Mouse (Mus musculus) layer of hippocampus, adult 9-11 months (tissue): ENCODE measurements around the gene Rere.

Source experiments
- DNase-seq: peaks from one replicate; pipeline ENCODE4 v3.0.0; 2022

Rere gene

GRCm38 (mm10) chr4:150438621-150439020 is 157.2 kb downstream of the Rere start:
- no peak for DNase-seq

DNA sequence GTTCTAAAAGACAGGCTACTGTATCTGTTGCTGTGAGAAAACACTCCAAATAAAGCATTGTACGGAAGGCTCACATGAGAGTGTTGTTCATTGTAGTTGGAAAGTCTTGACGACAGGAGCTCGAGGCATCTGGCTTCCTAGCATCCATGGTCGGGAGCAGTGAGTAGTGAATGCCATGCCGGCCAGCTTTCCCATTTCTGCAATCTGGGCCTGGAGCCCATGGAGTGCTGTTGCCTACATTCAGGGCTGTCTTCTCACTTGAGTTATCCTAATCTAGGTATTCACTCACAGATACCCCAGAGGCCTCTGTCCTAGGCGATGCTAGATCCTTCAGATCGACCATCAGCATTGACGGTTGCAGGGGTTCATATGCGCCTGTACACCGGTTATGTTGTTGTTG is 160.5 kb downstream of the Rere start:
- peak; percentile 64 for DNase-seq

DNA sequence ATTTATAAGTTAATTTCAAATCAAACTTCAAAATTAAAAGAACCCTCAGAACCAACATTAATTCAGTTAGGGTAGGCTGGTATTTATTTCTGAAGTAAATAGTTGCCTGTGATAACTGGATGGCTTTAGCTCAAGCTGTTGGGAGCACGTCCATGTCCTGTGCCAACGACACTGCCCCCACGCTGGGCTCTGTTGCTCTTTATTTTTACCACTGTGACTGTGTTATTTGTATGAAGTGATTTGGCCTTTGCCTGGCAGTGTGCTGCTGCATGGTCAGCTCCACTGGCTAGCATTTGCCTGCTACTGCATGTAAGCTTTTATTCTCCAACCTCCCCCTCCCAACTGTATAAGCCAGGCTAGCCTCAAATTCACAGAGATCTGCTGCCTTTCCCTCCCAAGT is 162.6 kb downstream of the Rere start:
- no peak for DNase-seq

DNA sequence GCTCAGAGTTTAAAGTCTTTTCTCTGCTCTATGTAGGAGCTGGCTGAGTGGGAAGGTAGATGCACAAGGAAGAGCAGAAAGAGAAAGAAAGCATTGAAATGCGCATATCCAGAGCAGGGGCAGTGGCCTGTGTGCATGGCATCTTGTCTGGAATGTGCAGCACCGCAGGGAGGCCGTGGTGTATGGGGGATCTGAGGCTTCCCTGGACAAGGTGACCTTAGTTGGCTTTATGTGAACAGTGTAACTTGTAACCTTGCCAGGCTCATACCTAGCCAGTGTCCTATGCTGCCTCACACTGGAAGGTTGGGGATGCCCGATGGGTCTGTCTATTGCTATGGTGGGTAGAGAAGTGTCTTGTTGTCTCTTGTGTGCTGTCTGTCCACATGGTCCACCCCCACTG is 165.2 kb downstream of the Rere start:
- DNase-seq: no peak

- no peak for DNase-seq
These were observed 166.1 kb downstream of the Rere start for GRCm38 (mm10) chr4:150447517-150447916.

DNA sequence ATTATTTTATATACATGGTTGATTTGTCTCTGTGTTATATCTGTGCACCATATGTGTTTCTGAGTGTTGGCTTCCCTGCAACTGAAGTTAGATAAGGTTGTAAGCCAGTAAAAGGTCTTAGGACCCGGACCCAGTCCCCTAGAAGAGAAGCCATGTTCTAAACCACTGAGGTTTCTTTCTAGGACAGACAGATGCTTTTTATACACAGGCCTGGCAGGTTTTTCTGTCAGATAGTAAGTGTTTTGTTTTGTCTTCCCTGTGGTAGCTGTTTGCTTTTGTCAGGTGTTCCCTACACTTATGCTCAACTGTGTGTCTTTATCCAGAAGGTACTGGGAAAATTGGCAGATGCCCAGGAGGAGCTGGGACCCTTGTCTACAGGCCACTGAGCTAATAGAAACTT is 167.0 kb downstream of the Rere start:
- no peak for DNase-seq

DNA sequence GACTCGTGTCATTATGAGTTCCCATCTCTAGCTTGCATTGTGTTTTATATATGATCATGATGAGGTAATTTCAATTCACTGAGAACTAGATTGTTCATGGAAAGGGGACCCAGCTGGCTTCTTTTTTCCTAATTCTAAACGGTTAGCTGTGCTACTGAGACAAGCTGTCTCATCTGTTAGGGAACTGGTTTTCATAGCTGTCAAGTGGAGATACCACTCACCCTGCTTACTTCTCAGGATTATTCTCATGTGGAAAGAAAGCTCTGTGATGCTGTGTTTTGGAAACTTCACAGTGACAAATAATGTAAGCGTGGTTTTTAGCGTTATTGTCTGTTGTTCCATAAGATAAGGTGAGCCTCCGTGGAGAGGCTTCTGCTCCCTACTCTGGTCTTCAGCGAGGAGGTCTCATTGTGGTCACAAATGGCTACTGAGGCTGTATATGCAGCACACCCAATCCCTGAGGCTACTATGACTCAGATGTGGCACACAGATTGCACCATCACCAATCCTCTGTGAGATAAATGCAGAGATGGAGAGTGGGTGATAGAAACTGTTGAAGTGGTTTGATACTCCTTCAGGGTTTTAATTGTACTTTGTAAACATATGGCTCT is 168.7 kb downstream of the Rere start:
- DNase-seq: no peak

DNA sequence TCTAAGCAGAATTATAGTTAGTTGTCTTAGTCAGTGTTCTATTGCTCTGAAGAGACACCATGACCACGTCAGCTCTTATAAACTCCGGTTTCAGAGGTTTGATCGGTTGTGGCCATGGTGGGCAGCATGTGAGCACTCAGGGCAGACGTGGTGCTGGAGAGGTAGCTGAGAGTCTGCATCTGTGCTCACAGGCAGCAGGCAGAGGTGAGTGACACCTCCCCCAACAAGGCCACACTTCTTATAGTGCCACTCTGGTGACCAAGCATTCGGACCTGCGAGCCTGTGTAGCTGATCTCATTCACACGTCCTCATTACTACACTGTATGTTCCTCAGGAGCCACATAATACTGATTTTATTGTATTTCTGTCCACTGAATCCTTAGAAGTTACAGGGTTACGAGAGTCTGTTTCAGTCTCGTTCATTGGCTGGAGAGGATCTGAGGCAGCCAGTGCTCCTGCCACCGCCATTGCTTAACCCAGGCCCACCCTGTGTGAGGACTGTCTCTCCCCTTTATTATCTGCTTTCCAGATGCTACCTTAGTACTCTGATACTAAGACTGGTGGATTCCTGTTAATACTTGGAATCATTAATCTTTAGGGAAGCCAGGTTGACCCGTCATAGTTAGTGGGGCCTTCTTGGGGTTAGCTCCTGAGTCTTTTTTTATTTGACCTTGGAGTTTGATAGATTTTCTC is 170.9 kb downstream of the Rere start:
- DNase-seq: no peak

- no peak for DNase-seq
These were observed 173.3 kb downstream of the Rere start for GRCm38 (mm10) chr4:150454571-150455306.

GRCm38 (mm10) chr4:150455750-150456149 is 174.3 kb downstream of the Rere start:
- DNase-seq: no peak

DNA sequence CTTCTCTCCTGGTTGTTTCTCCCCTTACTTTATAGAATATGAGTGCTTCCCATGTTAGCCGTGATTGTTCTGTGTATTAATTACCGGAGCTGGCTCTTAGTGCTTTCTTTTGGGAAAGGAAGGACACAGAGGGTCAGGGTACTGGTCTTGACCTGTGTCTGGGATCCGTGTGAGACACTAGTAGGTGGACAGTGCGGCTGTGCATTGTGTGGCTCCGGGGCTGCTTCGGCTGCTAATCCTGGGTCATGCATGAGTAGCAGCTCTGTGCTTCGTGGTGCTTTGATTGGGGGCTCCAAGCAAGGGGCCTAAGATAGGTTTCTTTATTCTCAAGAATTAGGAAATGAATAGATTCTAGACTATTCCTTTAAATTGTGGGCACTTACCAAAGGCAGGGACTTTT is 175.0 kb downstream of the Rere start:
- no peak for DNase-seq

DNA sequence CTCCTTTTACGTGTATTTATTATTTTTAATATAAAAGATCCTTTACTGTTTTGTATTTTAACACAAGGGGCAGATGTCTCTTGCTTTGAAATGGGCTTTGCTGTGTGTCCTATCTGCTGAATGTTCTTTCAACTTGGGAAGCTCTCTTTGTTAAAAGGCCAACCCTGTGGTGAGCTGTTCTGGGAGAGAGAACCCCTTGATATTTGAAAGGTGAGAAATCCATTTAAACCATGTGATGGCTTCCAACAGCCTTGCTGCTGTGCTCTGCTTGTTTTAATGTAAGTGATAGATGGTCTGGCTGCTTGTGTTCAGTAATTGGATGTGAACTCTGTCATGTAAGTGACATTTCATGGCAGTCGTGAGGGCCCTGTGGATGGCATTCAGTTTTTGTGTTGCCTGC is 175.4 kb downstream of the Rere start:
- DNase-seq: no peak

DNA sequence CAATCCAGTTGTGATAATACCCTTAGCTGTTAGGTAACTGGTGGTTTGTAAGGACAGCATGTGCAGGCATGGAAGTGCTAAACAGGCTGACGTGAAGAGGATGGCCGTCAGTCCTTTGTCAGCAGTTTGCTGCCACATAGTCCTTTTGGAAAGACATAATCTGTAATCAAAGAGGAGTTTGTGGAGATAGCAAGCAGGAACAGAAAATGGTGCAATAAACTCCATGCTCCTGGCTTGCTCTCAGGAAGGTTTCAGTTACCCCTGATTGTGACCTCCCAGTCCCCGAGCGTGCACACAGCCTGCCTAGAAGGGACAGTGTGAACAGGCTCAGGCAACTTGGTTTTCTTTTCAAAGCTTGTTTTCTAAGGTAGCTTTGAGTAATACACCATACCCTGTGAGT is 175.9 kb downstream of the Rere start:
- DNase-seq: no peak

DNA sequence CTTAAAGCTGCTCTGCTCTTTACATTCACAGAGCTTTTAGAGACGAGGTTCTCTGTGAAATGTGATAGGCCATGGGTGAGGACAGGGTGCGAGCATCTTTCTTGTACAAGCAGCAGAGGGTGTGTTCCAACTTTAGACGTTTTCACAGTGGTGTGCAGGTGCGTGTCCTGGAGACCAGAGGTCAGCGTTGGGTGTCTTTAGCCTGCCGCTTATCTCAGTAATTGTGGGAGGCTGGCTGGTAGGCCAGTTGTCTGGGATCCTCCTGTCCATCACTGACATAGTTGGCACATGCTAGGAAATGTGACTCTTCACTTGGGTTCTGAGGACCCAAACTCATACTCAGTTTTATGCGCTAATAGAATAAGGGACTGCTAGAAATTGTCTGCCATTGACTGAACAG is 176.3 kb downstream of the Rere start:
- DNase-seq: no peak

GRCm38 (mm10) chr4:150459022-150459794 is 177.8 kb downstream of the Rere start:
- no peak for DNase-seq

DNA sequence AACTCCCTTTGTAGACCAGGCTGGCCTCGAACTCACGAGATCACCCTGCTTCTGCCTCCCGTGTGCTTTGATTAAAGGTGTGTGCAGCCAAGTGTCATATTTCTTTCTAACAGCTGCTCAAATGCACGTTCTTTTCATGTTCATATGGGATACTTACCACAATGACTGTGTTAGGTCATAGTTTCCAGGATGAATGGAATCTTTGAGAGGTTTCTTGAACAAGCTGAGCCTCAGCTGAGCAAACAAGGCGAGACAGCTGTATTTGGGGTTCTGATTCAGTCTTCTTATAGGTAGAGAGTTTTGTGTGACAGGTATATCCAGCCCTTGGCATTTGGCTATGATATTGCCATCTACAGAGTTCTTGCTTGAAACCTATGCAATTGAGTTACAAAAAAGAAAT is 179.0 kb downstream of the Rere start:
- DNase-seq: no peak

GRCm38 (mm10) chr4:150461011-150461410 is 179.6 kb downstream of the Rere start:
- DNase-seq: no peak

DNA sequence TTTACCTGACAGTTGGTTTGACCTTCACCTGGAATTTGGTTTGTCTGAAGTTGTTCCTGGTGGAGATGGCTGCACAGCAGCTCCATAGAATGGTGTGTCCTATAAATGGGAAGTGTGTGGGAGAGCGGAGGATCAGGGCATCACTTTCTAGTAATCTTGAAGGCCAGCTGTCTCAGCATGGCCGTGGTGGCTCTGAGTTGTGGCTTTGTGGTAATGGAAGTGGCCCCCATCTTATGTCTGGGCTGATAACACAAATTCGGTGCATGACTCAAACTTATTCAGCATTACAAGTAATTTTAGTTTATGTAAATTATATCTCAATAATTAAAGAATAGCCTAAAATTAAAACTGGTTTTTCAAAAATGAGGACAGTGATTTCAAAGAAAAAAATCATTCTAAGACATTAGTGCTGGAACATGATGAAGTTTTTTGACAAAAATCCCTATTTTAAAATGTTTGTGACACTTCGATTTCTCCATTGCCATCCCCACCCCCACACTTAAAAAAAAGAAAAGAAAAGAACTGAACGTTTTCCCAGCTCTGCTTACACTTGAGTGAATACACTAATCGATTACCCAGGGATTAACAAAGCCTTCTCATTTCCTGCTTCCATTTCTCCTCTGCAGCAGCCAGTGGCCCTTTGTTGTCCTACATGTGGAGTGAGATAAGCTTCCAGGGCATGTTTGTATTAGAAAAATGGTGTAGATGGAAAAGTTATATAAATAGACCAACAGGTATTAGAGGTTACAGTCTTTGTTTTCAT is 180.2 kb downstream of the Rere start:
- no peak for DNase-seq

- peak; percentile 48 for DNase-seq
These were observed 180.9 kb downstream of the Rere start for GRCm38 (mm10) chr4:150462367-150462766.

GRCm38 (mm10) chr4:150465759-150466158 is 184.3 kb downstream of the Rere start:
- peak; percentile 51 for DNase-seq

DNA sequence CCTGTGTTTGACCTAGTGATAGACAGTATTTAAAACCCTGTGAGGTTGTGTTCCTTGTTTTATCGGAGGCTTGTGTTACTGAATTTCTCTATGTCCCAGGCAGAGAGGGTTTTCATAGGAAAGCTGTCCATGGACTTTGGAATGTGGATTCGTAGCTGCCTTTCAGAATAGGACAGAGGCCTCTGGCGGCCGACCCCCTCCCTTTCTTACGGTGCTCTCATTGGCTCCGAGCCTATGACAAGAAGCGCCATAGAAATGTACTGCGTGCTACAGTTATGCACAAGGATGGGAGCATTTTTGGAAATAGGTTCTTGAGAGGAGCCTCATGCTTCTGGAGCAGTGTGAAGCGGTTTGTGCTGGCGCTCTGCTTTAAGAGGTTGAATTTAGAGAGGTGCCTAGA is 187.8 kb downstream of the Rere start:
- no peak for DNase-seq

- DNase-seq: no peak
These were observed 189.4 kb downstream of the Rere start for GRCm38 (mm10) chr4:150470674-150471328.
